Mouse (Mus musculus) spleen, adult 18-20 months (tissue): ENCODE measurements around the gene C130050O18Rik.

Experiments
- DNase-seq, 2 experiments: peaks; one replicate each; pipeline ENCODE4 v3.0.0; 2022; ENCODE audit warnings: mixed read lengths in 2 of 2

C130050O18Rik gene

GRCm38 (mm10) chr5:139404801-139405401 lies at the start of gene C130050O18Rik:
Gene C130050O18Rik (plus strand): TSS chr5:139405280.
- DNase-seq = no peak

- DNase-seq = peak in 1 of 2 experiments; percentile 50
These were observed 46.4 kb upstream of the C130050O18Rik start for GRCm38 (mm10) chr5:139358653-139359052.

- no peak for DNase-seq
These were observed 45.8 kb upstream of the C130050O18Rik start for GRCm38 (mm10) chr5:139359244-139359643.

GRCm38 (mm10) chr5:139363858-139364257 lies 41.2 kb upstream of the C130050O18Rik start:
- no peak for DNase-seq

- DNase-seq = peak; percentile 75 to 93
These were observed 40.7 kb upstream of the C130050O18Rik start for GRCm38 (mm10) chr5:139364260-139364910.

GRCm38 (mm10) chr5:139364911-139365571 lies 40.0 kb upstream of the C130050O18Rik start:
- DNase-seq = no peak

- no peak for DNase-seq
These were observed 39.3 kb upstream of the C130050O18Rik start for GRCm38 (mm10) chr5:139365827-139366226.

- DNase-seq = no peak
These were observed 38.6 kb upstream of the C130050O18Rik start for GRCm38 (mm10) chr5:139366484-139366883.

GRCm38 (mm10) chr5:139367884-139368458 lies 37.1 kb upstream of the C130050O18Rik start:
- peak; percentile 70 to 75 for DNase-seq

- DNase-seq = no peak
These were observed 36.3 kb upstream of the C130050O18Rik start for GRCm38 (mm10) chr5:139368638-139369320.

GRCm38 (mm10) chr5:139370336-139370735 lies 34.7 kb upstream of the C130050O18Rik start:
- DNase-seq = no peak

GRCm38 (mm10) chr5:139371118-139371517 lies 34.0 kb upstream of the C130050O18Rik start:
- no peak for DNase-seq

GRCm38 (mm10) chr5:139371631-139372401 lies 33.3 kb upstream of the C130050O18Rik start:
- peak; percentile 86 to 94 for DNase-seq

- DNase-seq = no peak
These were observed 32.0 kb upstream of the C130050O18Rik start for GRCm38 (mm10) chr5:139373126-139373525.

GRCm38 (mm10) chr5:139373889-139374444 lies 31.1 kb upstream of the C130050O18Rik start:
- DNase-seq = no peak

- DNase-seq = no peak
These were observed 30.2 kb upstream of the C130050O18Rik start for GRCm38 (mm10) chr5:139374841-139375240.

- DNase-seq = peak; percentile 50 to 61
These were observed 27.4 kb upstream of the C130050O18Rik start, which contains the start of gene Gpr146 for GRCm38 (mm10) chr5:139377468-139378270. Gene Gpr146 (plus strand): TSS chr5:139377697.

GRCm38 (mm10) chr5:139378271-139378556 lies 26.9 kb upstream of the C130050O18Rik start:
- no peak for DNase-seq

- DNase-seq = peak in 1 of 2 experiments; percentile 33
These were observed 26.0 kb upstream of the C130050O18Rik start for GRCm38 (mm10) chr5:139378986-139379629.

- no peak for DNase-seq
These were observed 25.2 kb upstream of the C130050O18Rik start for GRCm38 (mm10) chr5:139379771-139380384.
